Mouse (Mus musculus) lung, postnatal 4 days (tissue): ENCODE results near the gene Rad9b.

Experiments
- DNase-seq, 2 experiments: peaks; one replicate each; pipeline ENCODE4 v3.0.0; 2021

The Rad9b gene

GRCm38 (mm10) chr5:122280422-122280826, 73.6 kb downstream of the Rad9b start:
- DNase-seq, result peak; percentile 38 to 53

- DNase-seq, result peak in 1 of 2 experiments; percentile 47
These were observed 74.1 kb downstream of the Rad9b start for GRCm38 (mm10) chr5:122279799-122280421.

GRCm38 (mm10) chr5:122278946-122279345, 75.1 kb downstream of the Rad9b start:
- DNase-seq, result no peak

- DNase-seq, result peak; percentile 73 to 77
These were observed 79.2 kb downstream of the Rad9b start for GRCm38 (mm10) chr5:122274785-122275184.
